Mouse (Mus musculus) midbrain, embryonic 16.5 days (tissue): ENCODE results near the gene Bhlha15. TPM values are rescaled to one million over a fixed set of nuclear protein-coding genes. Genes with fewer than 3 reads are reported as not detected.
A peak's percentile ranks its signal among the peaks of the same experiment; 100 is the strongest.

Experiments
- ATAC-seq: fragments of 200-750 bp; cut with Nextera tagmentation; 2 replicates; pipeline ENCODE4 v1.8.0; 2017; ENCODE audit warnings: moderate TSS enrichment
- H3K27ac ChIP-seq: fragments of 300-500 bp; sonication (generic); 2 replicates; pipeline ENCODE4 v1.5.1; 2014; ENCODE audit warnings: mild to moderate bottlenecking, low read length, mixed read lengths
- H3K27me3 ChIP-seq: fragments of 300-500 bp; sonication (generic); 2 replicates; pipeline ENCODE4 v1.6.1; 2014; ENCODE audit warnings: low read depth, low read length, mixed read lengths; ENCODE audit not compliant: control insufficient read depth, insufficient read depth
- H3K36me3 ChIP-seq: fragments of 300-500 bp; sonication (generic); 2 replicates; pipeline ENCODE4 v1.6.1; 2014; ENCODE audit warnings: mild to moderate bottlenecking, low read length, moderate library complexity, mixed read lengths; ENCODE audit not compliant: control insufficient read depth, insufficient read depth
- H3K4me1 ChIP-seq: fragments of 300-500 bp; sonication (generic); 2 replicates; pipeline ENCODE4 v1.6.1; 2014; ENCODE audit warnings: mild to moderate bottlenecking, low read length, mixed read lengths; ENCODE audit not compliant: control insufficient read depth, insufficient read depth
- H3K4me2 ChIP-seq: fragments of 300-500 bp; sonication (generic); 2 replicates; pipeline ENCODE4 v1.6.1; 2014; ENCODE audit warnings: mild to moderate bottlenecking, low read length, mixed read lengths
- H3K4me3 ChIP-seq: fragments of 300-500 bp; sonication (generic); 2 replicates; pipeline ENCODE4 v1.5.1; 2014; ENCODE audit warnings: low read depth, mild to moderate bottlenecking, low read length, moderate library complexity, mixed read lengths
- H3K9ac ChIP-seq: fragments of 300-500 bp; sonication (generic); 2 replicates; pipeline ENCODE4 v1.6.1; 2014; ENCODE audit warnings: low read depth, low read length, mixed read lengths
- H3K9me3 ChIP-seq: fragments of 300-500 bp; sonication (generic); replicated peaks from 2 replicates; pipeline ENCODE4 v1.6.1; 2014; ENCODE audit warnings: mild to moderate bottlenecking, low read length, mixed read lengths; ENCODE audit not compliant: control insufficient read depth, poor library complexity, severe bottlenecking
- WGBS: fragments of 180-500 bp; shearing (Covaris S2); extraction: QIAGEN DNeasy Blood & Tissue Kit; methylation state at CpG from one replicate; pipeline ENCODE4 v1.1.7; 2014; 5-methylcytosine and 5-hydroxymethylcytosine counted together
- polyA plus RNA-seq: library from polyadenylated mRNA; unstranded; fragments of >200 nt; fragmentation: Nextera tagmentation; extraction: Ambion mirVana; gene quantifications from 2 replicates; pipeline ENCODE4 v1.2.1, GENCODE M21; 2015

Bhlha15 gene
- polyA plus RNA-seq, 1 experiment from 2014 or later, result not detected

GRCm38 (mm10) chr5:144219306-144219705 lies 29.2 kb downstream of the Bhlha15 start:
- Histone ChIP-seq H3K27ac (no peak overlapping the region), H3K4me3 (no peak overlapping the region), H3K36me3 (peaks cover 2% of the 10 kb centered on the region), H3K9me3 (no peaks in the 10 kb centered on the region), H3K4me1 (peaks cover 14% of the 10 kb centered on the region), H3K27me3 (no peaks in the 10 kb centered on the region), H3K4me2 (no peak overlapping the region), H3K9ac (no peak overlapping the region)
- WGBS, result 77% methylated on average over 12 of the region's 12 CpGs
- no peak for ATAC-seq

GRCm38 (mm10) chr5:144219936-144220335 lies 29.9 kb downstream of the Bhlha15 start:
- Histone ChIP-seq H3K36me3 (peaks cover 2% of the 10 kb centered on the region; the same call in 1 of the 2 replicates), H3K9me3 (no peaks in the 10 kb centered on the region), H3K4me2 (no peak overlapping the region), H3K27ac (no peak overlapping the region), H3K4me1 (peaks cover 18% of the 10 kb centered on the region), H3K9ac (no peak overlapping the region), H3K27me3 (no peaks in the 10 kb centered on the region), H3K4me3 (no peak overlapping the region)
- ATAC-seq, result no peak
- 79% methylated on average over 5 of the region's 5 CpGs for WGBS

- Histone ChIP-seq H3K27ac (no peak overlapping the region), H3K4me3 (no peak overlapping the region), H3K9me3 (no peaks in the 10 kb centered on the region), H3K4me1 (peaks cover 18% of the 10 kb centered on the region), H3K9ac (no peak overlapping the region), H3K27me3 (no peaks in the 10 kb centered on the region), H3K36me3 (no peaks in the 10 kb centered on the region; the same call in 1 of the 2 replicates), H3K4me2 (no peak overlapping the region)
- WGBS, result 77% methylated on average over 4 of the region's 4 CpGs
- no peak for ATAC-seq
These were observed 31.2 kb downstream of the Bhlha15 start for GRCm38 (mm10) chr5:144221305-144221704.

- H3K9ac ChIP-seq, result peak overlapping the region; percentile 85
- 4% methylated on average over 25 of the region's 25 CpGs for WGBS
- H3K4me2 ChIP-seq, result peak overlapping the region; percentile 89
- H3K27me3 ChIP-seq, result no peaks in the 10 kb centered on the region
- peaks cover 18% of the 10 kb centered on the region for H3K4me1 ChIP-seq
- H3K36me3 ChIP-seq, result no peaks in the 10 kb centered on the region
- peak overlapping the region; percentile 49 for H3K4me3 ChIP-seq
- peak overlapping the region; percentile 68 for H3K27ac ChIP-seq
- peak; percentile 74; the same call in 1 of the 2 replicates for ATAC-seq
- H3K9me3 ChIP-seq, result no peaks in the 10 kb centered on the region
These were observed 32.9 kb downstream of the Bhlha15 start for GRCm38 (mm10) chr5:144222811-144223502.

- Histone ChIP-seq H3K4me1 (peaks cover 18% of the 10 kb centered on the region), H3K27ac (peak within 1 kb of the TSS; percentile 68), H3K36me3 (no peaks in the 10 kb centered on the region), H3K27me3 (no peaks in the 10 kb centered on the region), H3K4me3 (peak within 1 kb of the TSS; percentile 49), H3K9me3 (no peaks in the 10 kb centered on the region), H3K4me2 (peak within 1 kb of the TSS; percentile 89), H3K9ac (peak within 1 kb of the TSS; percentile 85)
- peak; percentile 96 for ATAC-seq
- WGBS, result 0% methylated on average over 36 of the region's 37 CpGs
These were observed 33.4 kb downstream of the Bhlha15 start, which contains the start of gene Tecpr1 for GRCm38 (mm10) chr5:144223503-144223862. Gene Tecpr1, minus strand, starts transcription at chr5:144223615.

- peak; percentile 44; the same call in 1 of the 2 replicates for ATAC-seq
- H3K9me3 ChIP-seq, result no peaks in the 10 kb centered on the region
- 24% methylated on average over 18 of the region's 18 CpGs for WGBS
These were observed 34.1 kb downstream of the Bhlha15 start for GRCm38 (mm10) chr5:144223899-144224816.

GRCm38 (mm10) chr5:144226220-144226619 lies 36.1 kb downstream of the Bhlha15 start:
- Histone ChIP-seq H3K9ac (no peak overlapping the region), H3K36me3 (no peaks in the 10 kb centered on the region), H3K4me1 (peaks cover 18% of the 10 kb centered on the region), H3K9me3 (0 out of 2 replicates have a peak, but pooled peaks cover 4% of the 10 kb centered on the region), H3K27me3 (no peaks in the 10 kb centered on the region), H3K4me3 (no peak overlapping the region), H3K27ac (no peak overlapping the region), H3K4me2 (no peak overlapping the region)
- 31% methylated on average over 11 of the region's 11 CpGs for WGBS
- ATAC-seq, result no peak

More at GRCm38 (mm10) chr5:144223899-144224816, 34.1 kb downstream of the Bhlha15 start:
- peaks cover 18% of the 10 kb centered on the region for H3K4me1 ChIP-seq
- H3K27ac ChIP-seq, result peak overlapping the region; percentile 68
- H3K36me3 ChIP-seq, result no peaks in the 10 kb centered on the region
- peak overlapping the region; percentile 62 for H3K4me2 ChIP-seq
- peak overlapping the region; percentile 49 for H3K4me3 ChIP-seq
- H3K27me3 ChIP-seq, result no peaks in the 10 kb centered on the region
- H3K9ac ChIP-seq, result peak overlapping the region; percentile 61

GRCm38 (mm10) chr5:144230216-144230615 lies 40.1 kb downstream of the Bhlha15 start:
- 91% methylated on average over 7 of the region's 7 CpGs for WGBS
- no peak for ATAC-seq
- no peaks in the 10 kb centered on the region for H3K36me3 ChIP-seq
- no peak overlapping the region for H3K4me3 ChIP-seq
- 0 out of 2 replicates have a peak, but pooled peaks cover 4% of the 10 kb centered on the region for H3K9me3 ChIP-seq
- H3K4me1 ChIP-seq, result no peaks in the 10 kb centered on the region
- no peak overlapping the region for H3K4me2 ChIP-seq
- no peaks in the 10 kb centered on the region for H3K27me3 ChIP-seq
- no peak overlapping the region for H3K9ac ChIP-seq
- no peak overlapping the region for H3K27ac ChIP-seq
